Mouse (Mus musculus): ENCODE data around the gene Cptp. TPM values are rescaled to one million over a fixed set of nuclear protein-coding genes. Genes with fewer than 3 reads are reported as not detected.

Cptp gene
- total RNA-seq, 1 experiment from 2014 or later, result 9.2 TPM

DNA sequence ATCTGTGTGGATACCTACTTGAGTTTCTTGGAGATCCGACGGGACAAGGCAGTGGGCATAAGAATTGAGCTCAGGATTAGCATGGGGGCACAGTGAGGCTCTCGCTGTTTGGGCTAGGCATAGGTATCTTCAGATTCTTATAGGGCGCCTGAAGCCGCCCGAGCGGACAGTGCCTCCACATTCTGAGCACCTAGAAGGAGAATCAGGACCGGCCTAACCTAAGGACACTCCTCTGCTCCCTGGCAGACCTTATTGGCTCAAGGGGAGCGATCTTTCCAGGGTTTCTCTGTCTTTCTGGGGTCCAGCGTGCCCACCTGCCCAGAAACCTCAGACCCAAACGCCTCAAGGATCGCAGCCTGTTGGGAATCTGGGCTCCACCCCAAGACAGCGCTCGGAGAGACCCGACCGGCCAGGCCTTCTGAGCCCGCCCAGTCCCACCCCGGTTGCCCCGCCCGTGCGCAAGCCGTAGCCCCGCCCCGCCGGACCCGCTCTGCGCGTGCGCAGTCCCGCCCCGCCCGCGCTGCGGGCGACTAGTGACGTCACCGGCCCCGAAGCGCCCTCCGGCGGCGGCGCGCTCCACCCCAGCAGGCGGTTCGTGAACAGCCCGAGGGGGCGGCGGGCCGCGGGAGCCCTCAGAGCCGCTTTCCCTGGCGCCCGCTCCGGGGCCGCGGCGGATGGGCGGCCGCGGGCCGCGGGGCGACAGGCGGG lies 22.2 kb downstream of the Cptp start, which contains the start of gene Dvl1:
Dvl1 (plus strand) TSS at position 532 of the 708 bp plus-strand sequence.
- peak; percentile 71 for ATAC-seq (replicated peaks; ENCODE audit: low read depth, poor library complexity, severe bottlenecking)

DNA sequence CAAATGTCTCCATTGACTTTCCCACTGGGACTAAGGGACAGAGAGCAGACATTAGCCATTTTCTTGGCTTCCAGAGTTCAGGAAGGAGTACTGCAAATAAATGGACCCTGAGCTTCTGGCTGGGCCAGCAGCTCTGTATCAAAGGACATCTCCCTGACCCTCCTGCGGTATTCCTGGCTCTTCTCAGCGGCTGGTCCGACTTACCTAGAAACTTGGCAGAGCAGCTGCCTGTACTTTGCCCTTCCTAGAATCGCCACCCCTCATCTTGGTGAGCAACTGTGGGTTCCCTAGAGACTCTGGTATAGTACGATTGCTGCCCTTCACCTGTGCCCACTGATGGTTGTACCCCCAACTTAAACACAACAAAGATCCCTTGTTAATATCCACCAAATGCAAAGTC lies 26.0 kb downstream of the Cptp start:
- no peak for ATAC-seq (replicated peaks; ENCODE audit: low read depth, poor library complexity, severe bottlenecking)

DNA sequence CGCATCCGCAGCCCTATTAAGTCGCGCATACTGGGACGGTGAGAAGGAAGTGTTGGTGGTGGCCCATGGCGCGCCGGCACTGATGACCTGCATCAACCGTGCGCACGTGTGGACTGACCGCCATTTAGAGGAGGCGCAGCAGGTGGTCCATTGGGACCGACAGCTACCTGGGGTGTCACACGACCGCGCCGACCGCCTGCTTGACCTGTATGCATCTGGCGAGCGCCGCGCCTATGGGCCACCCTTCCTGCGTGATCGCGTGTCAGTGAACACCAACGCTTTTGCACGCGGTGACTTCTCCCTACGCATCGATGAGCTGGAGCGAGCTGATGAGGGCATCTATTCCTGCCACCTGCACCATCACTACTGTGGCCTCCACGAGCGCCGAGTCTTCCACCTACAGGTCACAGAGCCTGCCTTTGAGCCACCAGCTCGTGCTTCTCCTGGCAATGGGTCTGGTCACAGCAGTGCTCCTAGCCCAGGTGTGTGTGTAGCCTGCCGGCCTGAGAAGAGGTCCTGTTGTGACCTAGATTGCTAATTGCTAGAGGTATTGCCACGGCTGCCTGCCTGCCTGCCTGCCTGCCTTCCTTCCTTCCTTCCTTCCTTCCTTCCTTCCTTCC lies 27.5 kb downstream of the Cptp start:
- ATAC-seq (replicated peaks; ENCODE audit: low read depth, poor library complexity, severe bottlenecking), result no peak

DNA sequence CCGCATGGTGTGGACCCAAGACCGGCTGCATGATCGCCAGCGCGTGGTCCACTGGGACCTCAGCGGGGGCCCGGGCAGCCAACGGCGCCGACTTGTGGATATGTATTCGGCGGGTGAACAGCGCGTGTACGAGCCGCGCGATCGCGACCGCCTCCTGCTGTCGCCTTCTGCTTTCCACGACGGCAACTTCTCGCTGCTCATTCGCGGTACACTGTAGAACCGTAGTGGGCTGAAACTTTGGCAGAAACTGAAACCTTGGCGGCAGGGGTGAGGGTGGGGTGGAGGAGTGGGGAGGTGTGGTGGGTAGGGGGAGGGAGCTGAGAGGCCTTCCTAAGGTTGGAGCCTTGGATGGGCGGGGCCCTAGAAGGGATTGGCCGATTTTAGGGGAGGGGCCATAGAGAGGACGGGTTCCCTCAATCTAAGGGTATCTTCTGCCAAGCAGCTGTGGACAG lies 28.2 kb downstream of the Cptp start:
- peak; percentile 64 for ATAC-seq (replicated peaks; ENCODE audit: low read depth, poor library complexity, severe bottlenecking)

DNA sequence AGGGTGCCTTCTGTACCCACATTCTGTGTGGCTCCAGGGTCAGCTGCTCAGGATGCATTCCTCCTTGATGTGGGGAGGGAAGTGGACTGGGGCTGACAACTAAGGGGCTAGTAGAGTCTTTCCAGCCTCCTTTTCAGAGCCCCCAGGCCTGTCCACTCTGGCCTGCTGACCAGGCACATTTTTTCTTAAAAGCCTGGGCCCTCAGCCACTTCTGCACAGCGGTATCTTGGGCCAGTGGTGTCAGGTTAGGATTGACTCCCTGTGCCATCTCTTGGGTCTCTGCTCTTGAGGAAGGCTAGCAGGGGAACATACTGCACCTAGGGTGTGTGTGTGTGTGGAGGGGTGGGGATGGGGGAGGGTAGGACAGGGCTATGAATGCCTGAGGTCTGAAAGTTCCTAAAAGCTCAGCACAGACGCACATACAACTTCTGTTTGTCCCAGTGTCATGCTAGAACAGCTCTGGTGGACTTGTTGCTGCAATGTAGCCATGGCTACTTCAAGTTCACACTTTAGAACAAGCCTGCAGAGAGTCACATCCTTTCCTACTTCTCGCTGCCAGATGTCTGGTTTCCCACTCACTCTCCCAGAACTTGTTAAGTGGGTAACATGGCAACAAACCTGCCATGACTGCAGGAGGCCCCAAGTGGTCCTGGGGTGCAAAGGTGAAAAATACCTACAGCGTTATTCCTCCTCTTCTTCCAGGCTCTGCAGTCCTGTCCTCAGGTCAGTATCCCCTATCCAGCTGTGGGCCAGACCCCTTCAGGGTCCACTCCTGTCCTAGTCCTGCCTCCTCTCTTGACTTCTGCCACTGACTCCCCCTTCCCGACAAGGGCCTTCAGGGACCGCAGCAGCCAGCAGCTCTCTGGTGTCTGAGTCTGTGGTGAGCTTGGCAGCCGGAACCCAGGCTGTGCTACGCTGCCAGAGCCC lies 28.9 kb downstream of the Cptp start:
- ATAC-seq (replicated peaks; ENCODE audit: low read depth, poor library complexity, severe bottlenecking), result no peak

DNA sequence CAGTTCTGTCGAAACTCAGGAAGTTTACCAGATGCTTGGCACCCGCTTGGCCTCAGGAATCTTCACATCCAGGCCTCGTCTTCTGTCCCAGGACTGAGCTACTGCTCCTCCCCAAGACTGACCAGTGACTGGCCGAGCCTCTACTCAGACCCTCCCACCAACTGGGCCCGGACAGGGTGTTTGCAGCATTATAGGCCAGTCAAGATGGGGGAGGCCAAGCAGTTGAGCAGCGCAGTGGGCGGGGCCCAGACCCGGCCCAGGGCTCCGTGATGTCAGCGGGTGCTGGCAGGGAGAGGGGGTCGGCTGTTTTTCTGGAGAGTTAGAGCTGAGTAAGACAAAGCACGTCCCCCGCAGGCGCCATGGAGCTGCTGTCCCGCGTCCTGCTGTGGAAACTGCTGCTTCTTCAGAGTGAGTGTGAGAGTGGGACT lies 29.7 kb downstream of the Cptp start, which contains the start of gene Mxra8:
Mxra8 (plus strand) TSS at position 198 of the 428 bp plus-strand sequence.
- no peak for ATAC-seq (replicated peaks; ENCODE audit: low read depth, poor library complexity, severe bottlenecking)

DNA sequence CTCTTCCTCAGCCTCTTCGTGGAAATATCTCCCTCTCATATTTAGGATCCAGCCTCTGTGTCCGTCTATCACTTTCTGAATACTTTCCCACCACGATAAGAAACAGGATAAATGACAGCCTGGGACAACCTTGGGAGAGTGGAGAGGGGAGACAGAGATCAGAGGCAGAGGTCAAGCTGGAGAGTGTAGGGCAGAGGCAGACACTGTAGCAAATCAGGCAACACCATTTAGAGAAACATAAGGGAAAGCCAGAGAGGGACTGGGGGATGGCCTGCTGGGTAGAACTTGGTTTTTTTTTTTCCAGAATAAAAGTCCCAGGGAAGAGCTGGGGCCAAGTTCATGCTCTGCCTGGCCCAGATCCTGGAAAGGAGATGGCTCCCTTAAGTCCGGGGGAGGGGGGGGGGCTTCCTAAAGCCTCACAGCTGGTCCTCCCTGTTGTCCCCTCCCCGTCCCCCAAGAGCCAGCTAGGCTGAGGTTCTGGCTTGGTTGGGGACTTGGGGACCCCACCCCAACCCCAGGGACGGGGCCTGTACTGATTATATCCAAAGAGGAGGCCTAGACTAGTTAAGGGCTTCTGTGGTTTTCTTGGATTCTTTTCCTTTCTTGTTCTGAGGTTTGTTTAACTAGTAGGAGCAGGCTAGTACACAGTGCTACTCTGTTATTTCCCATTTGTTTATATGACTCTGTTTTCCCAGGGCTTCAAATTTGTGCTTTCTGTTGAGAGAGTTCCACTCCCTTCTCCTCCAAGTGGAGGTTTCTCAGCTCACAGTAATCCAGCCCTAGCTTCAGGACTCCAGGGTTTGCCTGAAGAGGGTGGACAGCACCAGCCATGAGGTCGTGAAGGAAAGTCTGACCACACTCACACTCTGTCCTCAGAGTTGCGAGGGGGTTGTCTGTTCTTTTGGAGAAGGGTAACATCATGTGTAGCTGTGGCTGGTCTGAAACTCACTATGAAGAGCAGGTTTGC lies 30.8 kb downstream of the Cptp start:
- ATAC-seq (replicated peaks; ENCODE audit: low read depth, poor library complexity, severe bottlenecking), result no peak

DNA sequence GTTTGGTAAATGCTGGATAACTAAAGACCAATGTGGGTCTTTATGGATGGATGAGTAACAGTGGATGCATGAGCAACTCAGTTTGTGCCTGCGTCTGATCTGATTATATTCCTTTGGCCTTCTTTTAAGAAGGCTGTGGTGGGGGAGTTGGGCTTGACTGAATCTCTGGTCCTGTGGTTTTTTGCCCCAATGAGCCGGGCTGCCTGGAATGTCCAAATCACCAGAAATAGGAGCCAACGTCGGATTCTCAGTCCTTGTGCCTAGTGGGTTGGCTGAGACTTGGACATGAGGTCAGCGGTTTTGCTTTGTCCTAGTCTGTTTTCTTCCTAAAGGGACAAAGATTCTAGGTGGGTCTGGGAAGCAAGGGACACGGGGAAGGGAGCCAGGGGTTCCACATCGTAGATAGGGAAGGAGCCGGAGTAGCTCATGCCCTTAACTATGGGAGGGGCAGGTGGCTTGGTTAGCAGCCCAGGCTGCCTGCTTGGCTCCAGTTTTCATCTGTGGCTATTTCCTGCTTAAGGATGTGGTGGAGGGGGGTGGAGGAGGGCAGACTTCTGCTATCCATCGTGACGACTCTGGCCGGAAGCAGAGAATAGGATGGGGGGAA lies 31.7 kb downstream of the Cptp start:
- peak; percentile 37 for ATAC-seq (replicated peaks; ENCODE audit: low read depth, poor library complexity, severe bottlenecking)

DNA sequence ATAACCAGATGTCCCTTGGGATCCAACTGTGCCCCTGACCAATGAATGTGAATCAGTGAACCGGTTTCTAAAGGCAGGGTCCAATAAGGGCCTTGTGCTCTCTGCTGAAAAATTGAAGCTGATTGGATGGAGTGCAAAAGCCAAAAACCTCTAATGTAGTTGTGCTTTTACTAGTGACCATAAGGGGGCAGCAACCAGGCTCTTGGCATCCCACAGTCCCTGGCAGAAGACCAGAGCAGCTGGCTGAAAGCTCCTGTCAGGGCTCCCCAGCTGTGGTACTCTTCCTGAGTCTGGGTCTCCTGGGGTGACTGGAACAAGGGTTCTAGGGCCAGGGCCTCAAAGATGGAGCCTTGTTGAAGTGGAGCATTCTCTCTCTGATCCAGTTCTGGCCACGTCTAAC lies 35.4 kb downstream of the Cptp start:
- peak; percentile 48 for ATAC-seq (replicated peaks; ENCODE audit: low read depth, poor library complexity, severe bottlenecking)

DNA sequence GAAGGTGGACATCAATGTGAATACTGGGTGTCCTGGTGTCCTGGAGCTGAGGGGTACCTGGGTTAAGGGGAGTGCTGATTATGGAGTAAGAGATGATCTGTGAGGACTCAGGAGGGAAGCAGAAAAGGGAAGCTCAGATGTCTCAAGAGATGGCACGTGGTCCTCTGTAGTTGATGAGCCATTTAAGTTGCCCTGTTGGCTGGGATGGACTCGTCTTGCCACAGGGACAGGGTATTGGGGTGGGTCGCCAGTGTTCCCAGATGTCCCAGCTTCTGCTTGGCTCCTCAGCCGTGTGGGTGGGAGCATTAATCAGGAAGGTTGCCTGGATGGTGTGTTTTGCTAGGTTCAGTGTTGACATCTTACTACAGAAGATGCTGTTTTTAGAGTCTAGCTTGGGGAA lies 36.0 kb downstream of the Cptp start:
- ATAC-seq (replicated peaks; ENCODE audit: low read depth, poor library complexity, severe bottlenecking), result no peak

DNA sequence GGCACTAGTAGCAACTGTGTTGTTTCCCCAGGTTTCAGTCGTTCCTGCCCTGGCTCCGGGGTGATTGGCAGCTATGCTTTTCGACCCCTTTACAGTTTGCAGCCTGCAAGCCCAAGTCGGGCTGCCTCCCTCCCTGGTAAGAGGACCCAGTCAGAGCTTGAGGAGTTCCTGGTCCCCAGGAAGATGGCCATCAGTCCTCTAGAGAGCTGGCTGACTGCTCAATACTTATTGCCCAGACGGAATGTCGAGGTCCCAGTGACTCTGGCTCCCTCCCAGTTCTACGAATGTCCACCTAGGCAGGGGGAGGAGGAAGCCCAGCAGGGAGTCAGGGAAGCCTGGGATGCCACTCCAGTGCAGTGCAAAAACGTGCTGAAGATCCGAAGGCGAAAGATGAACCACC lies 36.9 kb downstream of the Cptp start:
- no peak for ATAC-seq (replicated peaks; ENCODE audit: low read depth, poor library complexity, severe bottlenecking)

DNA sequence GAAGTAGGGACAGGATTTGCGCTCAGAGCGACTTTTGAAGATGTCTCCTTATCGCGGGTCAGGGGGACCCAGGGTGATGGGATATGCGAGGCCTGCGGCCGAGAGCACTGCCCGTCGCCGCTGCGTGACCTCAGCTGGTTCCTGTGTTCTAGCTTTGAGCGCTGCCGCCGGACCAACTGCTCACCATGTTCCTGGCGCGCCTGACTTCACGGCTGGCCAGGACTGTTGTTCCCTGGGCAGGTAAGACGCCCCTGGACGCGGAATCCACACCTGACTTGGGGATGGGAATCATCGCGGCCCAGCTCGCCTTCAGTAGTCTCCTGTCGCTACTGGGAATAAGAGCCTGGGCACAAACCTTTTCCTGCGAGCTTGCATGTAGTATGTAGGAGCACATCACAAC lies 37.4 kb downstream of the Cptp start:
- no peak for ATAC-seq (replicated peaks; ENCODE audit: low read depth, poor library complexity, severe bottlenecking)

DNA sequence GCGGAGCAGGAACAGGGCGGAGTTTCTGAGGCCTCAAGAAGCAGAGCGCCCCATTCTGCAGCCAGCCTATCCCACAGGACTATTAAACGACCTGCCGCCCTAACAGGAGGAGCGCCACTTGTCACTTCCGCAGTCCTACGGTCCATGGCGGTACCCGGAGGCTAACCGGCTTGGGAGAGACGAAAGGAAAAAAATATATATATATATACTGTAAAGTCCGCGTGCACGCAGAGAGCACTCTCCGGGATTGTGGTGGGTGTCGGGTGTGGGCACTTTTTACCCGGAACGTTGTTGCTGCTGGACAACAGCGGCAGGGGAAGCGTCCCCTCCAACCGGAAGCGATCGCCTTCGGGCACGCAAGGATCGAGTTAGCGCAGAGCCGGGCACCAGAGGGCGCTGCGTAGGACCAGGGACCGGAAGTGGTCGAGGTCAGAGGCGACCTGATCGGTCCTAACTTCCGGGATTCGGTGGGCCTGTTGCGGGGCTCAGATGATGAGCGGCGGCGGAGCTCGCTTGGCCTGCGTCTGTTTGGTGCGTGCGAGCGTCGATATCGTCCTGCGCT lies 38.0 kb downstream of the Cptp start, which contains the start of gene Aurkaip1:
Aurkaip1 (plus strand) TSS at position 68 of the 562 bp plus-strand sequence.
- ATAC-seq (replicated peaks; ENCODE audit: low read depth, poor library complexity, severe bottlenecking), result peak; percentile 87

DNA sequence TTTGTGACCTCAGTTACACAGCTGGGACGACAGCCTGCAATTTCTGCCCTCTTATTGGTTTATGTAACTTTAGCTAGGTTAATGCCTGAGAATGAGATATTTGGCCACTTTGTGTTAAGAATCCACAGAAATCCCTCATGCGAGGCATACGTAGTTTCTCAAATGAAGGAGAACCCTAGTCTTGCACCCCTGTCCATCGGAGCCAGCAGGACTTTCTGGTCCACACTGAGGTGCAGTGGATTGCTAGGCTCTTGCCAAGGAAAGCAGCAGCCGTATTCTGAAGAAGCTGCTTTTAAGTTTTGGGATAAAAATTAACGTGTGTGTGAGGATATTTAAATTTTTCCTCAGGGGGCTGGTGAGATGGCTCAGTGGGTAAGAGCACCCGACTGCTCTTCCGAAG lies 38.6 kb downstream of the Cptp start:
- no peak for ATAC-seq (replicated peaks; ENCODE audit: low read depth, poor library complexity, severe bottlenecking)

DNA sequence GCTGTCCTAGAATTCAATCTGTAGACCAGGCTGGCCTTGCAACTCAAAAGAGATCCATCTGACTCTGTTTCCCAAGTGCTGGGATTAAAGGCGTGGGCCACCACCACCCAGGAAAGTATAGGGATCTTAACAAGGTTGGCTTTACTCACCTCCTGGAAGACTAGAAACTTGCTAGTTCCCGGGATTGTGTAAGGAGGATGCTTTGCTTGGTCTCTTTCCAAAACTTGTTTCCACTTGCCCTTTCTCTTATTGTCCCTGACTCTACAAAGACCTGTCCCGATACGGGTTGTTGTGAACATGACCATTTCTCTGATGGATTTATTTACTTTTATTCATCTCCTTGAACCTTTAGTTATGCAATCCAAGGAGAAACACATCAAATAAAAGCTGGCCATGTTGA lies 39.4 kb downstream of the Cptp start:
- no peak for ATAC-seq (replicated peaks; ENCODE audit: low read depth, poor library complexity, severe bottlenecking)

DNA sequence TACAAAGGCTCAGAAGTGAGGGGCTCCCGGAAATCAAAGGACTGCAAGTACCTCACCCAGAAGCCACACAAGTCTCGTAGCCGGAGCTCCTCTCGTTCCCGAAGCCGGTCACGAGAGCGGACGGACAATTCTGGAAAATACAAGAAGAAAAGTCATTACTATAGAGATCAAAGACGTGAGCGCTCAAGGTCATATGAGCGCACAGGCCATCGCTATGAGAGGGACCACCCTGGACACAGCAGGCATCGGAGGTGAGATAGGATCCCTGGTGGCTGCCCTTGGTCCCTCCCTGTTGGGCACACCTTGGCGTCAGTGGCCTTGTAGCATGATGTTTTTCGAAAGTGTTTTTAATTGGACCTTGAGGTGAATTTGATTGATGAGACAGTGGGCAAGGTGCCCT lies 45.8 kb downstream of the Cptp start:
- no peak for ATAC-seq (replicated peaks; ENCODE audit: low read depth, poor library complexity, severe bottlenecking)

DNA sequence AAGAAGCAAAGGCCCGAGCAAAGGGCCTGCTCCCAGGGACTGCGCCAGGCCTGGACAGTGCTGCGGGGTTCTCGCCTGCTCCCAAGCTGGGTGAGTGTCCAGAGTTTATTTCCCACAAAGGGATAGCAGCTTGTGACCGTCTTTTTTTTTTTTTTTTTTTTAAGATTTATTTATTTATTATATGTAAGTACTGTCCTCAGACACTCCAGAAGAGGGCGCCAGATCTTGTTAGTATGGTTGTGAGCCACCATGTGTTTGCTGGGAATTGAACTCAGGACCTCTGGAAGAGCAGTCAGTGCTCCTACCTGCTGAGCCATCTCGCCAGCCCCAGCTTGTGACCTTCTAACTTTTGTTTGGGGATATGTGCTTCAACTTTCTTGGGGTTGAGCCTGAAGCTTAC lies 48.2 kb downstream of the Cptp start:
- 0 out of 2 replicates have a peak, but pooled peaks have one; percentile 29 for ATAC-seq (replicated peaks; ENCODE audit: low read depth, poor library complexity, severe bottlenecking)

DNA sequence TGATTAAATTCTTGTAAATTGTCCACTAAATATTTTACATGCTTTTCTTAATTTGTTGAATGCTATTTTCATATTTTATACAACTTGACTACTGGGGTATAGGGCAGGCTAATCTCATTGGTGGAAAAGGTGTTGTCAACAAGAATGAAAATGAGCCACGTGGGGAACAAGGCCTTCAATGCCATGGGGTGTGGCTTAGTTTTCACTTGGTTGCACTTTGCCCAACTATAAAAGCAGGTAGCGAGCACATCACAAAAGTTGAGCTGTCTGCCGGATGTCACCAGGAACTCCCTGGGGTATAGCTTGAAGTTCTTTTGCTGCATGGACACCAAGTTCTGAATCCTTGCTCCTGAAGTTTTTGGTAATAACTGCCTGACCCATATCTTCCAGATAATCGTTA lies 51.7 kb downstream of the Cptp start:
- ATAC-seq (replicated peaks; ENCODE audit: low read depth, poor library complexity, severe bottlenecking), result no peak

Measured in common myeloid progenitor, adult 5-6 weeks (primary cell).